Mouse (Mus musculus) brain, embryonic 14.5 days (tissue): ENCODE measurements around the gene Rpl36. TPM values are rescaled to one million over a fixed set of nuclear protein-coding genes. Genes with fewer than 3 reads are reported as not detected.
A peak's percentile ranks its signal among the peaks of the same experiment; 100 is the strongest.
"Not testable (repeated sequence)": the region's sequence is repeated elsewhere in the genome, so short reads cannot be mapped to it uniquely, and the experiment has no call there.

ENCODE experiments used
- DNase-seq: peaks from one replicate; pipeline ENCODE4 v3.0.0-alpha.2; 2011; ENCODE audit warnings: low read depth
- CTCF ChIP-seq: fragments of 200-500 bp; IDR thresholded peaks from 2 replicates; pipeline ENCODE4 v1.5.1; 2012; ENCODE audit warnings: inconsistent platforms, mild to moderate bottlenecking, moderate library complexity, borderline replicate concordance; ENCODE audit not compliant: insufficient read depth, insufficient read length; ENCODE audit errors: extremely low read depth
- POLR2A ChIP-seq: fragments of 200-500 bp; IDR thresholded peaks from 2 replicates; pipeline ENCODE4 v1.6.1; 2012; ENCODE audit warnings: mild to moderate bottlenecking, inconsistent platforms, borderline replicate concordance; ENCODE audit not compliant: poor library complexity, insufficient read depth, insufficient read length, severe bottlenecking; ENCODE audit errors: extremely low read depth
- polyA plus RNA-seq: library from polyadenylated mRNA; depleted of rRNA; stranded (reverse); fragments of >200 nt; gene quantifications from 2 replicates; pipeline ENCODE4 v1.2.3, GENCODE M21; 2012

Rpl36 gene
- polyA plus RNA-seq, 1 experiment = 1,808 TPM

GRCm38 (mm10) chr17:56609452-56610171 is 3.6 kb upstream of the Rpl36 start, which contains the start of gene 2410015M20Rik:
2410015M20Rik (minus strand) TSS chr17:56609771.
- DNase-seq = peak; percentile 99
- TF ChIP-seq CTCF = peak; percentile 55; the same call in 1 of the 2 replicates
- peak; percentile 21; the same call in 1 of the 2 replicates for TF ChIP-seq POLR2A

DNA sequence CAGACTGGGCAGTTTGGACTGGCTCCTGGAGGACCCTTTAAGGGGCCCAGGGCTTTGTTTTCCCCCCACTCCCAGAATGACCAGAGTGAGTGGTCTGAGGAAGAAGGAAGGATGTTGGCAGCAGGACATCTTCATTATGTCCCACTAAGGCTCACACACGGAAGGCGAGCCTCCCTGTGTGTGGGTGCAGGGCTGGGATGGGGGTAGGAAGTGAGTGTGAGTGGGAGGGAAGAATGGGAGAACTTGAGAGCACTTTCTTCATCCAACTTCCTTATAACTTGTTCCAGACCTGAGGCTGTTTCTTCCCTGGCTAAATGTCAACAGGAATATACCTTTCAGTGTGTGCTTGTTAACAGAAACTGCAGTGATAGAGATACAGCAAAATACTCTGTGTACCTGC is 1.9 kb upstream of the Rpl36 start:
- TF ChIP-seq CTCF (no peak), POLR2A (no peak)
- no peak for DNase-seq

- TF ChIP-seq CTCF = no peak
- no peak for TF ChIP-seq POLR2A
- DNase-seq = no peak
Measured at GRCm38 (mm10) chr17:56611861-56612564, 1.2 kb upstream of the Rpl36 start.

DNA sequence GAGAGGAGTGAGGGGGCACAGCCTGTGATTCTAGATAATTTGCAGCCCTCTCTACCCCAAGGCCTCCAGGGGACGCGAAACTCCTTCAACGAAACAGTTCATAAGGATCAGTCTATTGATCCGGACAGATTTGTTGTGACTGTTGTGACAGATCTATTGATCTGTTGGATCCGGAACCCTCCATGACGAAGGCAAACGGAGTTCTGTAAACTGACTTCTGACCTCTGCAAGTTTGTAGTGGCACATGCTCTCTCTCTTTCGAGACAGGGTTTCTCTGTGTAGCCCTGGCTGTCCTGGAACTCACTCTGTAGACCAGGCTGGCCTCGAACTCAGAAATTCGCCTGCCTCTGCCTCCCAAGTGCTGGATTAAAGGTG is 664 bp upstream of the Rpl36 start:
- DNase-seq = not testable (repeated sequence)

DNA sequence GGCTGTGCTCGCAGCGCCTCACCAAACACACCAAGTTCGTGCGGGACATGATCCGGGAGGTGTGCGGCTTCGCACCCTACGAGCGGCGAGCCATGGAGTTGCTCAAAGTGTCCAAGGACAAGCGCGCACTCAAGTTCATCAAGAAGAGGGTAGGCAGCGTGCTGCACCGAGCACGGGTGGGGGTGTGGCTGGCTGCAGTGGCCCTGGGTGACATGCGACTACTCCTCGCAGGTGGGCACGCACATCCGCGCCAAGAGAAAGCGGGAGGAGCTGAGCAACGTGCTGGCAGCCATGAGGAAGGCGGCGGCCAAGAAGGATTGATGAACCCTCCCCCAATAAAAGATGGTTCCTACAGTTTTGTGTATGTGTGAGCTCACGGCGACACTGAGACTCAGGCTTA is 677 bp downstream of the Rpl36 start:
- not testable (repeated sequence) for DNase-seq

DNA sequence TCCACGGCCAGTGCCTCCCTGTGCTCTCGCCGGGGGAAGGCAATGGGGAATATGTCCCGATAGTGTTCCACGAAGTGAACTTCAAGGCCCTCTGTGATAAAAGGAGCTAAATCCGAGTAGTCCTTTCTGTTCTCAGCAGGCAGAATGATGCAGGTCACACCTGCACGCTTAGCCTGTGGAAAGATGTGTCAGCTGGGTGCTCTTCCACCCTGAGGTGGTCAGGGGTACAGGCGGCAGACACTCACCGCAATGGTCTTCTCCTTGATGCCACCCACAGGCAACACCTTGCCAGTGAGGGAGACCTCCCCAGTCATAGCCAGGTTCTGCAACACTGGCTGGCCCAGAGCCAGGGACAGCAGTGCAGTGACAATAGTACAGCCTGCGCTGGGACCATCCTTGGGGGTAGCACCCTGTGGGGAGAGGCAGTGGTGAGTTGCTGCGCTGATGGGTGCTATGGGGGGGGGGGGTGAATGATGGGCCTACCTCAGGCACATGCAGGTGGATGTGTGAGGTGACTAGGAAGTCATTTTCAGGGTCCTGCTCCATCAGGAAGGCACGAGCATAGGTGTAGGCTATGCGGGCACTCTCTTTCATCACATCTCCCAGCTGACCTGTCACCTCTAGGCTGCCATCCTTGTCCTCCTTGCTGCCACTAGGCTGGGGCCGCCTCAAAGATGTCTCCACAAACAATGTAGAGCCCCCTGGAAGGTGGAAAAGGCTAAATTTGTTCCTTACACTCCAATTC is 1.3 kb downstream of the Rpl36 start:
- DNase-seq = no peak
- TF ChIP-seq CTCF (no peak), POLR2A (no peak)

- TF ChIP-seq CTCF (no peak), POLR2A (no peak)
- DNase-seq = no peak
Measured at GRCm38 (mm10) chr17:56615136-56615784, 2.0 kb downstream of the Rpl36 start.

- no peak for TF ChIP-seq POLR2A
- no peak for TF ChIP-seq CTCF
- DNase-seq = no peak
Measured at GRCm38 (mm10) chr17:56615792-56616191, 2.6 kb downstream of the Rpl36 start.

GRCm38 (mm10) chr17:56616725-56617124 is 3.5 kb downstream of the Rpl36 start:
- TF ChIP-seq CTCF (no peak), POLR2A (no peak)
- DNase-seq = no peak

- DNase-seq = no peak
- TF ChIP-seq CTCF (no peak), POLR2A (no peak)
Measured at GRCm38 (mm10) chr17:56617628-56618027, 4.4 kb downstream of the Rpl36 start.

- no peak for TF ChIP-seq CTCF
- no peak for DNase-seq
Measured at GRCm38 (mm10) chr17:56625495-56625894, 12.3 kb downstream of the Rpl36 start.
